Mouse (Mus musculus): ENCODE measurements around the gene Nrsn1. TPM values are rescaled to one million over a fixed set of nuclear protein-coding genes. Genes with fewer than 3 reads are reported as not detected.
"Not testable (repeated sequence)": the region's sequence is repeated elsewhere in the genome, so short reads cannot be mapped to it uniquely, and the experiment has no call there.

Gene Nrsn1
- total RNA-seq (2015; ENCODE audit: low replicate concordance), result not detected in 2 replicates
- not detected in 2 replicates for total RNA-seq (2017; ENCODE audit: low replicate concordance)

DNA sequence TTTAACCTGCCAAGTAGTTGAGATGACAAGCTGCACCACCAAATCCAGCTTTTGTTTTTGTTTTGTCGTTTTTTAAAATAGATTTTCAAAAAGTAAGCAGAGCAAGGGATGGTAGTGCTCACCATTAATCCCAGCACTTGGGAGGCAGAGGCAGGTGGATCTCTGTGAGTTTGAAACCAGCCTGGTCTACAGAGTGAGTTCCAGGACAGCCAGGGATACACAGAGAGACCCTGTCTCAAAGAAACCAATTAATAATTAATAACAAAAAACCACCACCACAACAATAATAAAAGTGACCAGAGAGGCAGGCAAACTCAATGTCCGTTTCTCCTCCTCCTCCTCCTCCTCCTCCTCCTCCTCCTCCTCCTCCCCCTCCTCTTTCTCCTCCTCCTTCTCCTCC, at the start of gene Nrsn1:
Gene Nrsn1, minus strand, starts transcription at position 101 of the 400 bp plus-strand sequence.
- ATAC-seq (replicated peaks; ENCODE audit: low FRiP score, poor library complexity, severe bottlenecking), result not testable (repeated sequence)

DNA sequence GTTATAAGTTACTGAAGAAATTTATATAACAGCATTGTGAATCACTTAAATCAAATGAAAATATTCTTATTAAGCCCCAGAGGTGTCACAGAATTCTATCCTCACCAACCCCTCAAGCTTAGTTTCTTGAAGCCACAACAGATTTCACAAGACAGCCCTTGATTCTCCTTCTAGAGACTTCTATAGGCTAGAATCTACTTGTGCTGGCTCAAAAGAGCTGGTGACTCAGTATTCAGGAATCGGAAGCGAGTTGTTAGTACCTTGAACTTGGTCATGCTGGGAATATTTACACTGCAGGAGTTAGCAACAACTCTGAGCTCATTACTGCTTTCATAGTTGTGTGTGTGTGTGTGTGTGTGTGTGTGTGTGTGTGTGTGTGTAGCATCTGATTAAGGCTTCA, 41.8 kb upstream of the Nrsn1 start:
- no peak for ATAC-seq (replicated peaks; ENCODE audit: low FRiP score, poor library complexity, severe bottlenecking)

DNA sequence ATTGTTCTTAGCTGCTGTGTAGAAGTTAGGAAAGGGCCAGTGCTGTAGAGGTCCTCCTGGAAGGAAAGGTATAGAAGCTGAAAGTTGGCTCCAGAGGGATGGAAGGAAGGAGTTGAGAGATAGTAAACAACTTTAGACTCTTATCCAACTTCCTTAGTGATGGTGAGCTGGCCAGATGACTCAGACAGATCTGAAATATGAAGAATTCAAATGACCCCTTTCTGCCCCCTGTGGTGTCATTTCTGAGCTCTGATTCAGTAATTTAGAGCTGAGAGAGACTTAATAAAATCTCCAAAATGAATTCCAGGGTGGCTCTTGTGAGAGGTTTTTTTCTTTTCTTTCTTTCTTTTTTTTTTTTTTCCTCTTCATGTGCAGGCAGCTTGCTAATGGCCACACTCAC, 39.8 kb upstream of the Nrsn1 start:
- no peak for ATAC-seq (replicated peaks; ENCODE audit: low FRiP score, poor library complexity, severe bottlenecking)

DNA sequence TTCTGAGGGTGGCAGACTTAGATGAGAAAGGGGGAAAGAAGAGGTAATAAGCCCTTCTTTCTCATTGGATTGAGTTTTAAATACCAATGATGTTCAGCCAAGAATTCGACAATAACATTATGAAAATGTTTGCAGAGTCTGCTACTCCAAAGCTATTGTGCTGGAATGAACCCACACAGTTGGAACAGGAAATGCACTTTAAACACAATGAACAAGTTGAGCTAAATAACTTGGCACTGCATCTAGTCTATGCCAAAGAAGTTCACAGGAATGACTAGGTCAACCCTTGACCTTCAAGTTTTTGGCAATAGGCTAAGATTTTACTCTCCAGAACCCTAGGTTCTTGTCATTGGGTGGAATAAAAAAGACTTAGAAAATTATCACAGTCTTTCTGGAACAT, 18.4 kb upstream of the Nrsn1 start:
- no peak for ATAC-seq (replicated peaks; ENCODE audit: low FRiP score, poor library complexity, severe bottlenecking)

DNA sequence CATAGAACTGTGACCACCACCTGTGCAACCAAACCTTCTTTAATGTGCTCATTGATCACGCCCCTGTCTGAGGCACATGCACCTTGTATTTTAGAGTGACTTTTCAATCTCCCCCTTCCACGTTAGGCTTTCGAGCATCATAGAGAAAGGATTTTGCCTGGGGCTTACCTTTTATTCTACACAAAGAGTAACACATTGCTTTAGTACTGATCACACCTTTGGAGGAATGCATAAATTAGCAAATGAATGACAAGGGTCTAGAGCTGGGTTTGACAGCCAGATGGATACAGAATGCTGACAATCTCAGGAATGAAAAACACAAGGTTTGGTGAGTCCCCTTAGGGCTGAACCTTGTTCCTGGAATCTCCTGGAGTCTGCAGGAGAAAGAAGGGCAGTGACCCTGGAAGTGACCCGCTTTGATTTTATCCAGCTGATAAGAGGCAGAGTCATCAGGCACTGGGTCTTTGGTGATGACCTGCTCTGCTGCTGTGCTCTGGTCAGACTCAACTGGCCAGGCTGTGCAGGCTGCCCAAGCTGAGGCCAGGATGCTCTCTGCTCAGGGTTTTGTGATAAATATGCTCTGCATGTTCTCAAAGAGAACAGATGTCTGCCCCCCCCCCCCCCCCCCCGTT, 4.7 kb upstream of the Nrsn1 start:
- no peak for ATAC-seq (replicated peaks; ENCODE audit: low FRiP score, poor library complexity, severe bottlenecking)

DNA sequence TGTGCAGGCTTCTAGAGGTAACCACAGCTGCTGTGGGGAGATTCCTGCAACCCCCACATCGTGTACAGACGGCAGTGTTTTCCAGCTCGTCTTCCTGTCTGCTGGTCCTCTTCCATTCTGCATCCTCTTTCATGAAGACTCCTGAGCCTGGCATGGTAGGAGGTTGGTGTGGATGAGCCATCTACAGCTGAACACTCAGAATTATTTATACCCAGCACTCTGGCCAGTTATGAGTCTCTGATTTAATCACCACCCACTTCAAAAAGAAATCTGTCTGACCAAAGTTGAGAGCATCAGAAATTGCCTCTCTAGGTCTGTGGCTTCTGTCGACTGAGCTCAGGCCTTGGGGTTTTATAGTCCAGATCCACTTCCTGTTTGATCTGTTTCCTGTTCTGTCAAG, 1.9 kb upstream of the Nrsn1 start:
- ATAC-seq (replicated peaks; ENCODE audit: low FRiP score, poor library complexity, severe bottlenecking), result no peak

DNA sequence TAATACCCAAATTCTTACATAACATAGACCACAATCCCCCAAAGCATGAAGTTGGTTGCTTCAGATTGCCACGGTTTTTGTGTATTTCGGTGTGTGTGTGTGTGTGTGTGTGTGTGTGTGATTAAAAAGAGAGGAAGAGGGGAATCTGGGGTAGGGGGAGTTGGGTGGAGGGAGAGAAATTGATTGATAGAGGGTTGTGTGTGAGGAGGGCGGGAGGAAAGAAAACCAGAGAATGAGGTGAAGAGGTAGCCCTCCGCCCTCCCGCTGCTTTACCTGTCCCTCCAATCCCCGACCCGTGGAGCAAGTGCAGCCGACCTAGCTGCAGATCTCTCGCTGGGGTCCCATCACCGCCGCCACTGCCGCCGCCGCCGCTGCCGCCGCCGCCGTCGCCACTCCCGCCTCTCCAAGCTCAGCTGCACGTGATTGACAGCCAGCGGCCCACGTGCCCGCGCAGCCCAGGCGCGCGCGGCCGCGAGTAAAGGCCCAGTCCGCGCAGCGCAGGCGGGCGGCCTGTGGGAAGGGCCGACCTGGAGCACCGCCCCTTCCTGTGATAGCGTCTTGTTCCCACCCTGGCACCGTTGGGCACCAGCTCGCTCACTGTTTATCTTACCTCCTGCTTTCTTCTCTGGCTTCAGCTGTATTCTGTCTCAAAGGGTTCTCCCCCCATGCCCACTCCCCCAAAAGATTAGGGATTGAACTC, 583 bp downstream of the Nrsn1 start:
- no peak for ATAC-seq (replicated peaks; ENCODE audit: low FRiP score, poor library complexity, severe bottlenecking)

DNA sequence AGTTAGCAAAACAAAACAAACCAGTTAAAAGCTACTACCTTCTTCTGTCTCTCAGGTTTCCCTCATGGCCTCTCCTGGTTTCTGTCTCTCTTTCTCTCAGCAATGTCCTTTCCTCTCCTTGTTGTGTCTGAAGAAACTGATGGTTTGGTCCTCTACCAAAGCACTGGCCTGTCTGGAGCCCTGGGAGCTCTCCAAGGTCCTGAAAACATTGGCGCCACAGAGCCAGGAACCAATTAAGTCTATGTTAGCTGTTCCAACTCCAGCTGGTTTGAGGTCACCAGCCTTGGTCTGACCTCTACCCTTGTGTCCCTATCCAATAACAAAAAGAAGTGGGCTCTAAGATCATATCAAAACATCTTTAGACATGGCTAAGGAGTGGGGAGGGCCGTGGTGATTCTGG, 1.3 kb downstream of the Nrsn1 start:
- no peak for ATAC-seq (replicated peaks; ENCODE audit: low FRiP score, poor library complexity, severe bottlenecking)

DNA sequence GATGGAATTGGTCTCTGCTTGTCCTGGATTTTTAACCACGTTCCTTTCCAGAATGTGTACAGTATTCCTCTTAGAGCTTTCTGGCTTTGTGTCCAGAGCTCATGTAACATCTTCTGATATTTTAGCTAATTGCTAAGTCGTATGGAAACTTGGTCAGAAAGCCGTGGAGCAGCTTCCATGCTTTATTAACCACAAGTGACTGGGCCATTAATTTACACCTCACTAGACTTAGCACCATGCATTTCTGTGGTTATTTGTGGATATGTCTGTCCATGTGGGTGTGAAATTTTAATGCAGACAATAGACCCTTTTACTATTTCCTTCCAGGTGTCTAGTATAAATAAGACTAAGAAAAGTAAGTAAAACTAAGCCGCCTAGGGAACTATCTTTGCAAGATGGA, 7.6 kb downstream of the Nrsn1 start:
- ATAC-seq (replicated peaks; ENCODE audit: low FRiP score, poor library complexity, severe bottlenecking), result no peak

DNA sequence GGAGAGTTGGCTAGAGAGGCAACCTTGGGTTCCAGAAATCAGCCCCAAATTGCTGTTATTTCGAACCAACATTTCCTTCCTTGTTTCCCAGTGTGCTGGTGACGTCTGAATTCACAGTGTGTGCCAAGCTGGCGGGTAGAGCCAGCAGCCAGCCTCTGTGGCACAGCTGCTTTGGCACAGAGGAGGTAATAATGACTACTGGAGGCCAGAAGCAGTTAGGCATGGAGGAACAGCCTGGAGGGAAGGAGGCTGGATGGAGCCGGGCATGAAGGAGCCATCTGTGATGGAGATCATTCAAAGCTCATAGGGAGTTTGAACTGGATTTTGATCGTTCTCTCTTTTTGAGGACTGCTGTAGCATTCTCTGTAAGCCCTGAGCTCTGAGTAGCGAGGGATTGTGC, 12.7 kb downstream of the Nrsn1 start:
- ATAC-seq (replicated peaks; ENCODE audit: low FRiP score, poor library complexity, severe bottlenecking), result no peak

DNA sequence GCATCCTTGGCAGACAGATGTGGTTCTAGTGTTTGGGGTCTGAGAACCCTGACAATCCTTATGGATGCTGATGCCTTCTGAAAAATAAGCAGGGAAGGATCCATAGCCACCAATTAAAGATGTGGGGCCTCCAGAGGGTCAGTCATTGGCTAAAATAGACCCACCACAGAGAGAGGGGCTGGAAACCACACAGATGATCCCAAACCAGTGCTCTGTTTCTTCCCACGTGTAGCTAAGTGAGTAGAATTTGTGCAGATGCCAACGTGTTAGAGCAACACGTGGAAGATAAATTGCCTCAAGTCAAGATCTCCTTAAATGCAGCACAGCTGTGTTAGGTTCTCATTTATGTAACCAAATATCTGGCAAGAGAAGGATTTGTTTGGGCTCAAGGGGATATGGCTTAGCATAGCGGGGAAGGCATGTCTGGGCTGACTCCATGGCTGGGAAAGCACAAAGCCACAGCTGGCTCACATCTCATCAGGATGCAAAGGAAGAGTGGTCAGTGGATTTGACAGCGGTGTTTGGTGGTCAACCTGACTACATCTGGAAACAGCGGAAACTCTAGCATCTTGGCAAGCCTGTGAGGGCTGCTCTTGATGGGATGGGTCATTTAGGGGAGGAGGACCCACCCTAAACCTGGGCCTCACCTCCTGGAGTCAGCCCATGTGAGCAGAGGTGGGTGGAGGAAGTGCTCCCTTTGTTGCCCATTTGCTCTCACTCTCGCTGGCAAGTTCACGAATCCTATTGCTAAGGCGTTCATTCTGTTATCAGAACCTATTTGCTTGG, 15.6 kb downstream of the Nrsn1 start:
- ATAC-seq (replicated peaks; ENCODE audit: low FRiP score, poor library complexity, severe bottlenecking), result no peak

DNA sequence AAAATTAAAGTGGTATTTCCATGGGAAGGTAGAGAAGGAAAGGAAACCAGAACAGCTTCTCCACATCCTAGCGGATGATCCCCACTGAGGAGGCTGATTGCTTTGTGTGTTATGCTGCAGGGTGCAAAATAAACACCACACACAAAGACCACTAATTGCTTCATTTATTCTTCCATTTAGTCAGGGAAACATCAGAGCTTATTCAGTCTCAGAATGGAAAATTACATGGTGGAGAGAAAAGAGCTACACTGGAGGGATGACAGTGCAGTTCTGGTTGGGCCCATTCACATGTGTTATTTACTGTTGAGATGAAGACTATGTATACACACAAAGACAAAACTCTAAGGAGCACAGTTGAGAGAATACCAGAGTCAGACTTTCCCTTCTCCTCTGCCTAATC, 18.4 kb downstream of the Nrsn1 start:
- ATAC-seq (replicated peaks; ENCODE audit: low FRiP score, poor library complexity, severe bottlenecking), result no peak

DNA sequence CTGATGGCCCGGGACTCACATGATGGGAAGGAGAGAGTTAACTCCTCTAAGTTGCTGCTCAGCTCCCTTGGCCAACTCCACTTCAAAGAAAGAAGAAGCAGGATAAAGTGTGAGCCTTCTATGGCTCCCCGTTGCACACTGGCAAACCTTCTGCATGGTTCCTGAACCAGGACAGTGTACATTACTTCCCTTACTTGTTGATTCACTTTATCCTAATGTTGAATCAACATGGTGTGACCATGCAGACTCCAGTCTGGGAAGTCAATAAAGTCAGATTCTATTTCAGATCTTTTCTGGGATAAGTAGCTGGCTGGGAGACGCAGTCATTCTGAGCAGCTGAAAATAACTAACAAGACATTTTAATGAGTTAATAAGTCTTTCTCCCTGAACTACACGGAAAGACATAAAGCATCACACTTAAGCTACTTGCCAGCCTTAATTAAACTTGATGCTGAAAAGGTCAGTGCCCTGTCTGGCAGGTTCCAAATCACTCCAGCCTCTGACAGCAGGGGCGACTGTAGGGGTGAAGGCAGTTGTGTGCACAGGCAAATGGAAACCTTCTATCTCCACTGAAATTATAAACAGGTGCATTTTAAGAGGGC, 50.0 kb downstream of the Nrsn1 start:
- no peak for ATAC-seq (replicated peaks; ENCODE audit: low FRiP score, poor library complexity, severe bottlenecking)

DNA sequence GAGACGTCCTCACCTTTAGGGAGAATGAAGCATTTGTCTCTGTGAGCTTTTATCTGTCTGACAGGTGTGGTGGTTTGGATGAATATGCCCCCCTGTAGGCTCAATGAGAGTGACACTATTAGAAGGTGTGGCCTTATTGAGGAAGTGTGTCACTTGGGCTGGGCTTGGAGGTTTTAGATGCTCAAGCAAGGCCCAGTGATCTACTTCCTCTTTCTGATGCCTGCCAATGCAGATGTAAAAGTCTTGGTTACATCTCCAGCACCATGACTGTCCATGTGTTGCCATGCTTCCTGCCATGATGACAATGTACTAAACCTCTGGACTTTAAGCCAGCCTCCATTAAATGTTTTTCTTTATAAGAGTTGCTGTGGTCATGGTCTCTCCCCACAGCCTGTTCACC, 51.9 kb downstream of the Nrsn1 start:
- ATAC-seq (replicated peaks; ENCODE audit: low FRiP score, poor library complexity, severe bottlenecking), result no peak

DNA sequence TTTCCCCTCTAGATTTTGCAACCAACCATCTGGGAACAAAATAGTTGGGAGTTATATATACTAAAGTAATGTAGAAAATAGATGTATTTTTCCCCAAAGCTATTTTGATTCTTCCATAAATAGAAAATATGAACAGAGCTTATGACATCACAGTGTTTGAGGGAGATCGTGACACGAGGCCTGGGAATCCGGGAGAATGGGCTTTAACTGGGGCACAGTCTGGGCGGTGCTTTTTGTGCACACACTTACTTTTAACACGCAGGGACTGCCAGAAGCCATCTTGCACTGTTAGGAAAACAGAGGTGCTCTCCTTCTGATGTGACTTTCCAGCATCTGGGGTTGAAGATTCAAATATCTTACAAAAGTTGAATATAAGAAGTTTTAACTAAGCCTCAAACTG, 63.4 kb downstream of the Nrsn1 start:
- ATAC-seq (replicated peaks; ENCODE audit: low FRiP score, poor library complexity, severe bottlenecking), result no peak

Other genes with a start within 250 kb of the Nrsn1 start
- gene Dcdc2a, start 214.5 kb downstream of the Nrsn1 start, total RNA-seq (2015; ENCODE audit: low replicate concordance), result not detected in 2 replicates
- gene Dcdc2a, start 214.5 kb downstream of the Nrsn1 start, total RNA-seq (2017; ENCODE audit: low replicate concordance), result not detected in 2 replicates

Data from erythroid progenitor cell, adult 5-6 weeks (primary cell).